In the genomic region with DNA sequence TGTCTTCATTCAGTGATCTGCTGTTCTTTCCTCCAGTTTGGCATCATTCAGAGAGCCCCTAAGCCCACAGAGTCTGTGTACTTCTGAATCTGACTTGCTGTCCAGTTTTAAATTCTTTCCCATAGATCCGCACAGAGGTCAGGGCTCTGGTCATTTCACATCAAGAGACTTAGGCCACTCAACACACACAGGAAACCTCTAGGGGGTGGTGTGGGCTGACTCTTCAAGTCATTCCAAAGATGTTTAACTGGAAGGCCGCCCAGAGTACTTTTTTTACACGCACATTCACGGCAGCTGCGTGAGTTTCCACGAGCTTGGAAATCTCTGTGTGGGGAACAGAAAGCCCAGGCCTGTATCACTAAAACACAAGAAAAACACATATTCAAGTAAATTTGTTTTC, we compare ENCODE assay signal across 12 mouse cellular contexts.
DNase-seq lines count a peak whose midpoint lies in the region; ATAC-seq and TF ChIP-seq lines count a peak whose summit lies in the region.
"Had no signal": no experiment of that assay in that cellular context is flagged by ENCODE, and none has a peak within 500 bp of the region (broad histone marks: within the 10 kb centered on the region; RNA-seq: fewer than 3 reads in every experiment).

No protein-coding gene starts in this region.

- ATAC-seq in frontal cortex, adult (ENCODE audit: low TSS enrichment) = no peak
- no peak for ATAC-seq in hindbrain, embryonic 12.5 days (ENCODE audit: low FRiP score)

- H3K9me3 ChIP-seq in hindbrain, embryonic 12.5 days (replicated peaks) = no peaks in the 10 kb centered on the region
- H3K9me3 ChIP-seq: neural tube, embryonic 13.5 days had no signal

- 63% methylated on average over 6 of the region's 6 CpGs for WGBS in hindbrain, embryonic 12.5 days
- WGBS in cerebellum, adult 2 months = 35% methylated on average over 6 of the region's 6 CpGs

- no peak overlapping the region for H3K4me2 ChIP-seq in hindbrain, embryonic 12.5 days (replicated peaks)
- H3K4me2 ChIP-seq: neural tube, embryonic 13.5 days had no signal

- intact Hi-C loops in heart, postnatal 36 days (cut with DNase I) = loop anchor here (10.0 kb wide), 1 partner anchor 271 kb away; no protein-coding TSS in a partner anchor

- H3K27ac ChIP-seq in layer of hippocampus, adult 2 months = no peak overlapping the region
- no peak overlapping the region for H3K27ac ChIP-seq in hindbrain, embryonic 12.5 days
- H3K27ac ChIP-seq in cerebellum, adult 2 months (ENCODE audit: insufficient read depth, low read length) = no peak overlapping the region
- H3K27ac ChIP-seq: liver, embryonic 14.5 days; neural tube, embryonic 13.5 days had no signal

- TF ChIP-seq CTCF in layer of hippocampus, adult 2 months (conservative IDR thresholded peaks at IDR 0.05) = peak; percentile 45
- TF ChIP-seq CTCF in brain, embryonic 14.5 days (IDR thresholded peaks at IDR 0.05; ENCODE audit: borderline replicate concordance, extremely low read depth, insufficient read depth, insufficient read length) = peak; percentile 8; the same call in 1 of the 2 replicates
- TF ChIP-seq CTCF in cerebellum, adult 2 months (IDR thresholded peaks at IDR 0.05; ENCODE audit: borderline replicate concordance, insufficient read depth, low read depth, low read length) = no peak

- H3K4me1 ChIP-seq in hindbrain, embryonic 12.5 days = 0 out of 2 replicates have a peak, but pooled peaks cover 2% of the 10 kb centered on the region
- H3K4me1 ChIP-seq in cerebellum, adult 2 months (ENCODE audit: control insufficient read depth, insufficient read depth, low read length) = no peaks in the 10 kb centered on the region

- H3K36me3 ChIP-seq in hindbrain, embryonic 12.5 days = no peaks in the 10 kb centered on the region
- H3K36me3 ChIP-seq: G1E; neural tube, embryonic 13.5 days had no signal

- TF ChIP-seq POLR2A in brain, embryonic 14.5 days (IDR thresholded peaks at IDR 0.05; ENCODE audit: borderline replicate concordance, extremely low read depth, insufficient read depth, insufficient read length, poor library complexity, severe bottlenecking) = no peak
- no peak for TF ChIP-seq POLR2A in cerebellum, adult 2 months (IDR thresholded peaks at IDR 0.05; ENCODE audit: borderline replicate concordance, insufficient read depth, low read length)

- H3K4me3 ChIP-seq in layer of hippocampus, adult 2 months = no peak overlapping the region
- no peak overlapping the region for H3K4me3 ChIP-seq in hindbrain, embryonic 12.5 days
- H3K4me3 ChIP-seq in cerebellum, adult 2 months (replicated peaks; ENCODE audit: insufficient read depth, low read depth, low read length) = no peak overlapping the region
- H3K4me3 ChIP-seq: neural tube, embryonic 13.5 days had no signal

- no peaks in the 10 kb centered on the region for H3K27me3 ChIP-seq in hindbrain, embryonic 12.5 days
- H3K27me3 ChIP-seq in cerebellum, adult 2 months (ENCODE audit: control insufficient read depth, insufficient read depth, low read length) = no peaks in the 10 kb centered on the region
- H3K27me3 ChIP-seq: neural tube, embryonic 13.5 days had no signal

- DNase-seq in layer of hippocampus, adult 2 months (ENCODE audit: low spot score in 2 of 2) = no peak
- DNase-seq in layer of hippocampus, postnatal 36 days = no peak
- peak; percentile 20 for DNase-seq in brain, embryonic 14.5 days (ENCODE audit: low read depth)
- peak; percentile 12 to 14 for DNase-seq in heart, postnatal 36 days
- DNase-seq in lung, postnatal 4 days = peak; percentile 44 to 62
- DNase-seq in cerebellum, adult 2 months = no peak
- DNase-seq: thymus, postnatal 14 days had no signal

- H3K9ac ChIP-seq in hindbrain, embryonic 12.5 days = no peak overlapping the region
- H3K9ac ChIP-seq: liver, embryonic 14.5 days; neural tube, embryonic 13.5 days had no signal

Comparison
In these comparisons a context has a peak if more than half of its experiments do, and no peak if none do; other contexts are left out.
1. DNase-seq: peak in brain, embryonic 14.5 days (single experiment), heart, postnatal 36 days (2 of 2) and lung, postnatal 4 days (2 of 2); none in layer of hippocampus, adult 2 months (0 of 2), layer of hippocampus, postnatal 36 days (0 of 2) and cerebellum, adult 2 months (0 of 2).